Mouse (Mus musculus): Measurements from ENCODE around the gene Pex14. TPM values are rescaled to one million over a fixed set of nuclear protein-coding genes. Genes with fewer than 3 reads are reported as not detected.

Gene Pex14
- polyA plus RNA-seq, 1 experiment from 2014 or later, result 42.3 TPM

DNA sequence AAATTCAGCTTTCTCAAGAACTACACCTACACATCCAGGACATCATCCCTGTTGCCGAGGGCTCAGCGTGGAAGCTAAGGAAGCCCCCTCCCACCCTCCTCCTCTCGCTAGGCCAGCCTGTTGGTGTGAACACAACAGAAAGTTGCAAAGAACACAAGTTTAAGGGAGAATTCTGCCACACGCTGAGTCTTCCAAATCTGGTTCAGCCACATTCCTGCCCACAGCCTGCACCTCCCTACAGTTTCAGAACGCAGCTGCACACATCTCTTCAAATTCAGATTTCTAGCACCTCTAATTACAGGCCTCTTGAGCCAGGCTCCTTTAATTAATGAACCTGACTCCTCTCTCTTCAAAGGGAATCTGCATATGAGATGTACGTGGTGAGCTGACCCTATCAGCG lies 41.4 kb downstream of the Pex14 start:
- no peak for DNase-seq (ENCODE audit: low spot score)

- no peak for DNase-seq (ENCODE audit: low spot score)
These were observed 42.2 kb downstream of the Pex14 start for GRCm38 (mm10) chr4:149057470-149057869.

GRCm38 (mm10) chr4:149056957-149057356 lies 42.7 kb downstream of the Pex14 start:
- DNase-seq (ENCODE audit: low spot score), result no peak

DNA sequence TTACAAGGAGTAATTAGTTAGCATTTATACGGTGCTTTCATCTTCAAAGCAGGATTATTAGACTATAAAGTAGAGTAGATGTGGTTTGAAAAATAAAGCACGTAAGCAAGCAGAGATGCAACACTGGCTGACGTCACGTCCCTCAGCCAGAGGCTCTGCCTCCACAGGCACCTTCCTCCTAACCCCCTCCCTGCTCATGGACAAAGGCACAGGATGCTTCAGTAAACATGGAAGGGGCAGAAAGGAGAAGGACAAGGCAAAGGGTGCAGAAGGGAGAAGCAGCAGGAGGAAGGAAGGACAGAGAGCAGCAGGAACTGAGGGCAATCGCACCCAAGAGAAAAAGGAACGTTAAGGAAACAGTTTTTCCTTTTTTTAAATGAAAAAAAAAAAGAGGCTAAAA lies 43.8 kb downstream of the Pex14 start:
- DNase-seq (ENCODE audit: low spot score), result no peak

- DNase-seq (ENCODE audit: low spot score), result no peak
These were observed 50.1 kb downstream of the Pex14 start for GRCm38 (mm10) chr4:149049351-149050159.

DNA sequence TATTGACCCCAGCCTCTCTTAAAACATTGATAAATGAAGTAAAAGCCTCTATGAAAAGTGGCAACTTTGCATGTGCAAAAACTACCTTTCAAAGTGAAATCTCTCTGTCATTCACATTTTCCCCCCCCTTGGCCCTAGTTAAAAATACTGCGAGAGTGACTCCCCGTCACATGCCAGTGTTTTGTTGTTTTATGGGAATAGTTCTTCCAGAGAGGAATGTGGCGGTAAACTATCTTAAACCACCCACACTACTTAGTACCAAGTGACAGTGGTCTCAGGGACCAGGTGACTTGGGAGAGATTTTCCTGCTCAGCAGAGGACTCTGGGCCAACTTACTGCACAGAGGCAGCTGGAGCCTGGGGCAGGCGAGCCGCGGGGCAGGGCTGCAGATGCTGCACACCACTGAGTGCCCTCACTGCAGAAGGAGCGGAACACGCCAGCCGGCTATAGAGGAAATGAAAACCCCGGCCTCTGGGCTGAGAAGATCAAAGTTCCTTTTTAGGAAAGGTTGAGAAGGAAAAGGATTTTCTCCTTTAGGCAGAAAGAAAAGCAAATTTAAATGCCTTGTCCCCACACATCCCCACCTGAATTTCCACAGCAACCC lies 50.9 kb downstream of the Pex14 start:
- DNase-seq (ENCODE audit: low spot score), result peak; percentile 26

- no peak for DNase-seq (ENCODE audit: low spot score)
These were observed 52.3 kb downstream of the Pex14 start for GRCm38 (mm10) chr4:149047360-149047759.

GRCm38 (mm10) chr4:149045885-149046284 lies 53.8 kb downstream of the Pex14 start:
- no peak for DNase-seq (ENCODE audit: low spot score)

- DNase-seq (ENCODE audit: low spot score), result no peak
These were observed 59.4 kb downstream of the Pex14 start for GRCm38 (mm10) chr4:149040289-149040688.

DNA sequence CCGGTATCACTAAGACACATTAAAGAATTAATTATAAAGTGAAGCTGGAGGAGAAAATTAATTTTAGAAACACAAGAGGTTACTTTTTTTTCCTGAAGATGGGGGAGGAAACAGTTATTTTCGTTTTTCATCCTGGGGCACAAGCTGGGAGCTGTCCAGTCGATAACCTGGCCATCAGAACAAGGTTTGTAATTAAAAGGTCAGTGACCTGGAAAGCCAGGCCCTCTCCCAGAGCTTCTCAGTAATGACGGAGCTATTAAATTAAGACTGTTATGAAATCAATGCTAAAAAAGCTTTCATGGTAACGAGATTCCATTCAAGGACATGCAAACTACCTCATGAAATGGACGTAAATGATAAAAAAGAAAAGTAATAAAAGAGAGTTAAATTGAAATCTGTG lies 62.0 kb downstream of the Pex14 start:
- no peak for DNase-seq (ENCODE audit: low spot score)

DNA sequence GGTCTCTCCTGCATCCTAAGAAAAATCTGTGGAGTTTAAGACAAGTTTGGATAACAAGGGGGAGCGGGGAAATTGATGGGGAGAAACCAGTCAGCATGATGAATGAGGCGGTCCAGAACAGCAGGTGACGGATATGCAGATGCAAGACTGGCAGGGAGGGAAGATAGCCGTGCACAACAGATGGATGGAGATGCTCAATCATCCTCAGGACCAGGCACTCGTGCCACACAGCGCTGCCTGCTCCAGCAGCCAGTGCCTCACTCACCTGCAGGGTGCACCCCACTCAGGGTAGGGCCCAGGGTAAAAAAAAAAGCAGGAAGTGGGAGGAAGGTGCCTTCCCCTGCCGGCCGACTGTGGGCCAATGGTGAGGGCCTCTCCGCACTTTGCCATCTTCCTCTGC lies 63.1 kb downstream of the Pex14 start:
- peak; percentile 24 for DNase-seq (ENCODE audit: low spot score)

GRCm38 (mm10) chr4:149031507-149031906 lies 68.2 kb downstream of the Pex14 start:
- DNase-seq (ENCODE audit: low spot score), result no peak

DNA sequence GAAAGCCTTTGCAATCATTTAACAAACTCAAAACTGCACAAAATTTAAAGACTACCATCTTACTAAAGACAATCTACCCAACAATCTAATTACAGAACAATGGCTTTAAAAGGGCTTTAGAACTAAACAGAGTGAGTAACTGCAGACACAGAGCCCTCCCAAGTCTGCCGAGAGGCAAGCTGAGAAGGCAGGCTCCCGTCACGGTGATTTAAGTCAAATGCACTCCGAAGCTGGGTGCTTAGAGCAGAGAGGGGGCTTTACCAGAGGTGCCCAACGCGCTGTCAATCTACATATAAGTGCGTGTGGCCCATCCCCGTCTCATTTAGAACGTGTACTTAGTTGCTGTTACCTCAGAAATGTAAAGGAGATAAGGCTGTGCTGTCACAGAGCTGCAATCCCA lies 72.1 kb downstream of the Pex14 start:
- no peak for DNase-seq (ENCODE audit: low spot score)

DNA sequence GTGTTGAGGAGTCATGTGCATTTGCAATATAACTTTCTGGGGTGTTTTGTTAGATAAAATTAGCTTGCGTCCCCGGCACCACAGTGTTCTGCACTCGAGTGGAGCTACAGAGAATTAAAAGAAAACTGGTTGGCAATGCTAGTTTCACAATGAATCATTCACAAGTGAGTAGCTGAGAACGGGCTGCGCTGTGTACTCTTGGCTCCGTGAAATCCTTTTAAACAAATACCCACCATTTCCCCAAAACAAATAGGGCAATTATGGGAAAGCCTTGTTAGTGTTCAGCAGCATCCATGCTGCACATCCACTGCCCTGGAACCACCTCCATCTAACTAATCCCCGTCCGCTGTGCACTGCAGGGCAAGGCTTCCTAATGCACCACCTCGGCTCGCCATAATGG lies 74.4 kb downstream of the Pex14 start:
- no peak for DNase-seq (ENCODE audit: low spot score)

DNA sequence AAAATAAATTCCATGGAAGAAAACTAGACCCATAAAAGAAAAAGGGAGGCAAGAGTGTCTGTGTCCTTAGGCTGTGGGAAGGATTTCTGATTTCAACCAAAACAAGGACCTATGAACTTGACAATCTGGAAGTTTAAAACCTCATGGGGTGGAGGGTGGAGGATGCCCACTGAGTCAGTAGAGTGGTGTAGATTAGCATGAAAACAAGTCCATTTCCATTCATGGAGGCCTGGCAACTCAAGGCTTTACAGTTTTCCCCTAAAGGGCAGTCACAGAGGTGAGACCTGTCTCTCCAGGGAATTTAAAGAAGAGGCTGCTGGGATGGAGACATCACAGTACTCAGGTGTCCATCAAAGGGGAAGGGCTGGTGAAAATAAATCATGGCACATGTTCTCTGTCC lies 78.7 kb downstream of the Pex14 start:
- no peak for DNase-seq (ENCODE audit: low spot score)

DNA sequence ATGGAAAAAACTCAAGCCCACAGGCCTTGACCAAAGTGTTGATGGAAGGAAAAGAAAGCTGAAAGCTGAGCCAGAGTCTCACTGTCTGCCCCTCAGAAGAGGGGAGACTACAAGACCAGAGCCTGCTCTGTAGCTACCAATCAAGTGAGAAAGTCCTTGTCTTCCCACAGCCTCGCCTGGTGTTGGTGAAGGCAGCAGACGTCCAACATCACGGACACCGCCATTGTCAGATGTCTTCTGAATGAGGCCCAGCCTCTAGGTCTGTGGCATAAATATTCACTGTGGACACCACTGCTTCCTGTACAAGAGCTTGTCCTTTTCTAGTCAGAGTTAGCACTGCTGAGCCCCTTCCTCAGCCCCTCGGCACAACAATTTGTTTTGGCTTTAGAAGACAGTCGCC lies 80.2 kb downstream of the Pex14 start:
- DNase-seq (ENCODE audit: low spot score), result no peak

GRCm38 (mm10) chr4:149006756-149007155 lies 92.9 kb downstream of the Pex14 start:
- DNase-seq (ENCODE audit: low spot score), result no peak

DNA sequence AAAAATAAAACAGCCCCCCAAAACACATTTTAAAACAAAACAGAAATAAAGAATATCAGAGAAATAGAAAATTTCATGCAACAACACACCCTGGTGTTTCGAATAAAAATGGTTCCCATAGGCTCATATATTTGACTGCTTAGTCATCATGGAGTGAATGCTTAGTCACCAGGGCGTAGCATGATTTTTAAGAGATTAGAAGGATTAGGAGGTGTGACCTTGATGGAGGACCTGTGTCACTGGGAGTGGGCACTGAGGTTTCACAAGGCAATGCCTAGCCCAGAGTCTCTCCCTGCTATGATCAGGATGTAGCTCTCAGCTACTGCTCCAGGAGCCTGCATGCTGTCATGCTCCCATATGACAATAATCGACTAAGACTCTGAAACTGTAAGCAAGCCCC lies 93.6 kb downstream of the Pex14 start:
- no peak for DNase-seq (ENCODE audit: low spot score)

GRCm38 (mm10) chr4:149002441-149003093 lies 97.1 kb downstream of the Pex14 start:
- DNase-seq (ENCODE audit: low spot score), result no peak

GRCm38 (mm10) chr4:149001515-149001914 lies 98.2 kb downstream of the Pex14 start:
- DNase-seq (ENCODE audit: low spot score), result no peak

GRCm38 (mm10) chr4:149000746-149001145 lies 98.9 kb downstream of the Pex14 start:
- no peak for DNase-seq (ENCODE audit: low spot score)

DNA sequence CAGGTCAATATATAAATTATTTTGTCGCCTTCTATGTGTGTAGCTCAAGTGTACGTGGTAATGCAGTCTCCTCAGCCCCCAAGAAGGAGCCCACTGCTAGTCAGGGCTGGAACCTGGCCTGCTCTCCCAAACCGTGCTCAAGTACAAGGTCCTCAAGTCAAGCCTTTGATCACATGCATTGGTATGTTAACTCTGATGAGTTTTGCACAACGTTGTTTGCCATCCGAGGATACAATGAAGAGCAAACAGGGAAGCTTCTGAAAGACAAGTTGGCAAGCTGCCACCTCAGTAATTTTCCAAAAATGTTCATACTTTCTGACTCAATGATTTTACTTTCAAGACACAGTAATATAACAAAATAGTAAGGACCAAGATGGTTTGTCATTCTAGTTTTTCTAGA lies 105.7 kb downstream of the Pex14 start:
- DNase-seq (ENCODE audit: low spot score), result no peak

GRCm38 (mm10) chr4:148990038-148990437 lies 109.6 kb downstream of the Pex14 start:
- no peak for DNase-seq (ENCODE audit: low spot score)
